Comparison of ENCODE assay signal across 20 mouse cellular contexts in genomic region chr7:129659755-129660154, GRCm38 (mm10).
DNase-seq lines count a peak whose midpoint lies in the region; ATAC-seq lines count a peak whose summit lies in the region.
"Had no signal": no experiment of that assay in that cellular context is flagged by ENCODE, and none has a peak within 500 bp of the region (broad histone marks: within the 10 kb centered on the region; RNA-seq: fewer than 3 reads in every experiment).

No protein-coding gene starts in this region.

- no peak for ATAC-seq in embryonic facial prominence, embryonic 13.5 days (ENCODE audit: insufficient number of reproducible peaks, insufficient read depth, low FRiP score, low TSS enrichment, low read depth)
- no peak for ATAC-seq in lung, embryonic 15.5 days (ENCODE audit: borderline replicate concordance, extremely low read depth, low FRiP score, low TSS enrichment)
- no peak for ATAC-seq in limb, embryonic 15.5 days (ENCODE audit: insufficient number of reproducible peaks, low FRiP score, low TSS enrichment, low read depth)
- ATAC-seq: CD4-positive, CD25-positive, alpha-beta regulatory T cell, adult 4 months; forebrain, embryonic 16.5 days had no signal

- no peak overlapping the region for H3K4me2 ChIP-seq in embryonic facial prominence, embryonic 13.5 days
- no peak overlapping the region for H3K4me2 ChIP-seq in lung, embryonic 15.5 days
- no peak overlapping the region for H3K4me2 ChIP-seq in limb, embryonic 15.5 days
- H3K4me2 ChIP-seq: forebrain, embryonic 12.5 days; heart, embryonic 12.5 days; hindbrain, embryonic 15.5 days had no signal

- WGBS in embryonic facial prominence, embryonic 13.5 days = 63% methylated on average over 8 of the region's 8 CpGs
- 75% methylated on average over 8 of the region's 8 CpGs for WGBS in embryonic facial prominence, embryonic 10.5 days
- 78% methylated on average over 8 of the region's 8 CpGs for WGBS in lung, embryonic 15.5 days
- 60% methylated on average over 8 of the region's 8 CpGs for WGBS in limb, embryonic 15.5 days

- H3K4me3 ChIP-seq in embryonic facial prominence, embryonic 13.5 days = no peak overlapping the region
- no peak overlapping the region for H3K4me3 ChIP-seq in embryonic facial prominence, embryonic 10.5 days
- H3K4me3 ChIP-seq in lung, embryonic 15.5 days = no peak overlapping the region
- no peak overlapping the region for H3K4me3 ChIP-seq in limb, embryonic 15.5 days
- H3K4me3 ChIP-seq: forebrain, embryonic 12.5 days; heart, embryonic 12.5 days; hindbrain, embryonic 15.5 days had no signal

- no peaks in the 10 kb centered on the region for H3K27me3 ChIP-seq in embryonic facial prominence, embryonic 13.5 days
- H3K27me3 ChIP-seq in embryonic facial prominence, embryonic 10.5 days (replicated peaks; ENCODE audit: low read depth, poor library complexity, severe bottlenecking) = peaks cover 36% of the 10 kb centered on the region
- no peaks in the 10 kb centered on the region for H3K27me3 ChIP-seq in lung, embryonic 15.5 days
- 0 out of 2 replicates have a peak, but pooled peaks cover 3% of the 10 kb centered on the region for H3K27me3 ChIP-seq in limb, embryonic 15.5 days
- H3K27me3 ChIP-seq: heart, embryonic 12.5 days; hindbrain, embryonic 15.5 days had no signal

- no peaks in the 10 kb centered on the region for H3K36me3 ChIP-seq in embryonic facial prominence, embryonic 13.5 days
- no peaks in the 10 kb centered on the region for H3K36me3 ChIP-seq in embryonic facial prominence, embryonic 10.5 days (replicated peaks)
- H3K36me3 ChIP-seq in lung, embryonic 15.5 days = no peaks in the 10 kb centered on the region
- no peaks in the 10 kb centered on the region for H3K36me3 ChIP-seq in limb, embryonic 15.5 days
- H3K36me3 ChIP-seq: forebrain, embryonic 12.5 days; G1E; heart, embryonic 12.5 days; hindbrain, embryonic 15.5 days had no signal

- peak overlapping the region; percentile 22; the same call in 1 of the 2 replicates for H3K27ac ChIP-seq in embryonic facial prominence, embryonic 13.5 days
- no peak overlapping the region; the same call in 1 of the 2 replicates for H3K27ac ChIP-seq in embryonic facial prominence, embryonic 10.5 days (replicated peaks)
- peak overlapping the region; percentile 80; the same call in 1 of the 2 replicates for H3K27ac ChIP-seq in lung, embryonic 15.5 days
- peak overlapping the region; percentile 17; the same call in 1 of the 2 replicates for H3K27ac ChIP-seq in limb, embryonic 15.5 days
- H3K27ac ChIP-seq: forebrain, embryonic 12.5 days; hindbrain, embryonic 15.5 days had no signal

- no peaks in the 10 kb centered on the region for H3K9me3 ChIP-seq in embryonic facial prominence, embryonic 13.5 days
- no peaks in the 10 kb centered on the region for H3K9me3 ChIP-seq in embryonic facial prominence, embryonic 10.5 days
- H3K9me3 ChIP-seq in lung, embryonic 15.5 days = no peaks in the 10 kb centered on the region
- H3K9me3 ChIP-seq in limb, embryonic 15.5 days = no peaks in the 10 kb centered on the region
- H3K9me3 ChIP-seq: forebrain, embryonic 12.5 days; heart, embryonic 12.5 days; hindbrain, embryonic 15.5 days had no signal

- peaks cover 58% of the 10 kb centered on the region for H3K4me1 ChIP-seq in embryonic facial prominence, embryonic 13.5 days
- H3K4me1 ChIP-seq in embryonic facial prominence, embryonic 10.5 days = peaks cover 55% of the 10 kb centered on the region
- peaks cover 59% of the 10 kb centered on the region for H3K4me1 ChIP-seq in lung, embryonic 15.5 days
- H3K4me1 ChIP-seq in limb, embryonic 15.5 days = peaks cover 52% of the 10 kb centered on the region

- H3K9ac ChIP-seq in embryonic facial prominence, embryonic 13.5 days = no peak overlapping the region
- no peak overlapping the region for H3K9ac ChIP-seq in lung, embryonic 15.5 days
- H3K9ac ChIP-seq in limb, embryonic 15.5 days = no peak overlapping the region
- H3K9ac ChIP-seq: forebrain, embryonic 12.5 days; heart, embryonic 12.5 days; hindbrain, embryonic 15.5 days had no signal

- DNase-seq in embryonic facial prominence, embryonic 10.5 days (ENCODE audit: low spot score) = no peak
- no peak for DNase-seq in lung, adult 18-20 months
- DNase-seq in layer of hippocampus, adult 8-10 months (ENCODE audit: low spot score in 2 of 2) = no peak
- no peak for DNase-seq in kidney, postnatal 10 days
- DNase-seq: adrenal gland, adult 8-10 months; adrenal gland, postnatal 36 days; B cell, adult 2 months; cerebellum, adult 2 months; cerebellum, postnatal 10 days; gastrocnemius, postnatal 14 days; heart, postnatal 36 days had no signal
